Comparison of ENCODE assay signal across 10 mouse cellular contexts in genomic region chr3:55539811-55540293, GRCm38 (mm10).
DNase-seq lines count a peak whose midpoint lies in the region; ATAC-seq and TF ChIP-seq lines count a peak whose summit lies in the region.
"Had no signal": no experiment of that assay in that cellular context is flagged by ENCODE, and none has a peak within 500 bp of the region (broad histone marks: within the 10 kb centered on the region; RNA-seq: fewer than 3 reads in every experiment).

No protein-coding gene starts in this region.

- intact Hi-C loops in gastrocnemius, postnatal 14 days (cut with DNase I; ENCODE audit: low total_unique reads), result no loop called here
- intact Hi-C loops in gastrocnemius, postnatal 36 days (cut with DNase I), result no loop called here

- no peak overlapping the region for H3K4me2 ChIP-seq in lung, embryonic 14.5 days
- no peak overlapping the region for H3K4me2 ChIP-seq in myocyte (ENCODE audit: low read depth)

- H3K4me1 ChIP-seq in lung, embryonic 14.5 days (ENCODE audit: insufficient read depth), result peaks cover 20% of the 10 kb centered on the region

- 42% methylated on average over 12 of the region's 12 CpGs for WGBS in lung, embryonic 14.5 days

- no peak for TF ChIP-seq CTCF in lung, embryonic 14.5 days (IDR thresholded peaks at IDR 0.05; ENCODE audit: low read depth)

- no peak overlapping the region for H3K9ac ChIP-seq in lung, embryonic 14.5 days

- no peaks in the 10 kb centered on the region for H3K36me3 ChIP-seq in lung, embryonic 14.5 days (ENCODE audit: insufficient read depth)
- H3K36me3 ChIP-seq in myocyte (ENCODE audit: control insufficient read depth, insufficient read depth), result no peaks in the 10 kb centered on the region

- no peak overlapping the region for H3K27ac ChIP-seq in lung, embryonic 14.5 days (ENCODE audit: low read depth)

- TF ChIP-seq POLR2A in myocyte (IDR thresholded peaks at IDR 0.05; ENCODE audit: insufficient read length, low read depth), result peak; percentile 21

- ATAC-seq in lung, embryonic 14.5 days (ENCODE audit: insufficient read depth), result no peak

- DNase-seq in gastrocnemius, postnatal 14 days, result peak; percentile 33
- DNase-seq in gastrocnemius, postnatal 36 days, result no peak
- peak; percentile 72 for DNase-seq in lung, embryonic 14.5 days
- no peak for DNase-seq in lung, adult 18-20 months
- DNase-seq in cerebellum, postnatal 36 days, result peak; percentile 56 to 59
- no peak for DNase-seq in thymus, adult 18-20 months
- no peak for DNase-seq in retina, embryonic 14.5 days (ENCODE audit: low spot score)
- DNase-seq: adrenal gland, adult 8-10 months; thymus, postnatal 14 days had no signal

- H3K9me3 ChIP-seq in lung, embryonic 14.5 days (ENCODE audit: low read depth, low read length), result no peaks in the 10 kb centered on the region

- H3K79me2 ChIP-seq in myocyte (ENCODE audit: control insufficient read depth, insufficient read depth), result no peaks in the 10 kb centered on the region

- no peak overlapping the region for H3K4me3 ChIP-seq in lung, embryonic 14.5 days (ENCODE audit: low read depth, low read length)
- H3K4me3 ChIP-seq in myocyte, result no peak overlapping the region

- H3K27me3 ChIP-seq in lung, embryonic 14.5 days (ENCODE audit: insufficient read depth, low read length), result no peaks in the 10 kb centered on the region
- no peaks in the 10 kb centered on the region for H3K27me3 ChIP-seq in myocyte (ENCODE audit: control insufficient read depth, insufficient read depth, insufficient read length)

- no peak overlapping the region for H3ac ChIP-seq in myocyte (ENCODE audit: control insufficient read depth, insufficient read length)

TF ChIP-seq in myocyte, 11 proteins besides CTCF, POLR2A, EP300 and RAD21:
- no peak for TF ChIP-seq TCF3 (IDR thresholded peaks at IDR 0.05; ENCODE audit: insufficient read length, low read depth)
- TF ChIP-seq MYOD1 (IDR thresholded peaks at IDR 0.05; ENCODE audit: control insufficient read depth in 1 of 3, insufficient read length in 2 of 3, low read depth in 2 of 3), result peak in 2 of 3 experiments; percentile 15 to 35
- no peak for TF ChIP-seq SRF (IDR thresholded peaks at IDR 0.05; ENCODE audit: control insufficient read depth, insufficient read length, low read depth)
- peak in 1 of 3 experiments; percentile 9 for TF ChIP-seq MYOG (IDR thresholded peaks at IDR 0.05; ENCODE audit: control insufficient read depth in 1 of 3, insufficient read depth in 1 of 3, insufficient read length in 2 of 3, low read depth in 2 of 3)
- no peak for TF ChIP-seq REST (IDR thresholded peaks at IDR 0.05; ENCODE audit: insufficient read depth, insufficient read length)
- TF ChIP-seq CEBPB (IDR thresholded peaks at IDR 0.05; ENCODE audit: insufficient read depth, poor library complexity, severe bottlenecking), result no peak
- TF ChIP-seq TCF12 (IDR thresholded peaks at IDR 0.05; ENCODE audit: insufficient read depth, poor library complexity, severe bottlenecking), result no peak
- peak; percentile 61 for TF ChIP-seq POLR2AphosphoS2 (IDR thresholded peaks at IDR 0.05; ENCODE audit: insufficient read length, low read depth)
TF ChIP-seq in myocyte: peak in this region for 3.

Comparison
In these comparisons a context has a peak if more than half of its experiments do, and no peak if none do; other contexts are left out.
1. DNase-seq: peak in gastrocnemius, postnatal 14 days (single experiment), lung, embryonic 14.5 days (single experiment) and cerebellum, postnatal 36 days (2 of 2); none in gastrocnemius, postnatal 36 days (0 of 2), lung, adult 18-20 months (0 of 2), thymus, adult 18-20 months (0 of 2) and retina, embryonic 14.5 days (single experiment).